Comparison of ENCODE assay signal across 8 mouse cellular contexts in genomic region chr3:58982896-58983837, GRCm38 (mm10). TPM values are rescaled to one million over a fixed set of nuclear protein-coding genes. Genes with fewer than 3 reads are reported as not detected.
DNase-seq lines count a peak whose midpoint lies in the region; ATAC-seq and TF ChIP-seq lines count a peak whose summit lies in the region.

No protein-coding gene starts in this region.

- no peaks in the 10 kb centered on the region for H3K9me3 ChIP-seq in forebrain, postnatal 0 days (ENCODE audit: low read length)
- no peaks in the 10 kb centered on the region for H3K9me3 ChIP-seq in hindbrain, embryonic 15.5 days

- WGBS in forebrain, postnatal 0 days: 40% methylated on average over 15 of the region's 15 CpGs
- 54% methylated on average over 15 of the region's 15 CpGs for WGBS in hindbrain, embryonic 15.5 days

- H3K27me3 ChIP-seq in Patski: no peaks in the 10 kb centered on the region
- H3K27me3 ChIP-seq in forebrain, postnatal 0 days (ENCODE audit: insufficient read depth, low read length): no peaks in the 10 kb centered on the region
- H3K27me3 ChIP-seq in hindbrain, embryonic 15.5 days: 0 out of 2 replicates have a peak, but pooled peaks cover 3% of the 10 kb centered on the region

- peak; percentile 49 for DNase-seq in Patski (ENCODE audit: low read depth, low spot score)
- DNase-seq in cerebellum, adult 11-12 months: peak; percentile 57
- DNase-seq in forebrain, postnatal 0 days: peak; percentile 87
- peak; percentile 73 for DNase-seq in left cerebral cortex, adult 11 months (ENCODE audit: low spot score)
- DNase-seq in right cerebral cortex, adult 2 months (ENCODE audit: low spot score in 2 of 2): peak; percentile 54 to 84

- H3K4me2 ChIP-seq in forebrain, postnatal 0 days (ENCODE audit: low read depth): peak overlapping the region; percentile 45
- H3K4me2 ChIP-seq in hindbrain, embryonic 15.5 days: peak overlapping the region; percentile 47

- peak; percentile 92 for ATAC-seq in Patski
- ATAC-seq in forebrain, postnatal 0 days: peak; percentile 85
- peak; percentile 46; the same call in 1 of the 2 replicates for ATAC-seq in hindbrain, embryonic 15.5 days (ENCODE audit: low FRiP score, low read depth)
- ATAC-seq in megakaryocyte, adult 5-6 weeks (ENCODE audit: poor library complexity, severe bottlenecking): peak; percentile 62
- no peak for ATAC-seq in erythroid progenitor cell, adult 5-6 weeks (replicated peaks; ENCODE audit: low FRiP score, poor library complexity, severe bottlenecking)

- no peaks in the 10 kb centered on the region for H3K36me3 ChIP-seq in forebrain, postnatal 0 days (ENCODE audit: insufficient read depth)
- no peaks in the 10 kb centered on the region for H3K36me3 ChIP-seq in hindbrain, embryonic 15.5 days

- in situ Hi-C loops in Patski (cut with MboI; ENCODE audit: low pct_unique_long_range_greater_than_20kb): loop anchor here (5.0 kb wide), 2 partner anchors 74 to 141 kb away; no protein-coding TSS in a partner anchor

- 0 out of 2 replicates have a peak, but pooled peaks cover 3% of the 10 kb centered on the region for H3K4me1 ChIP-seq in forebrain, postnatal 0 days (ENCODE audit: insufficient read depth)
- H3K4me1 ChIP-seq in hindbrain, embryonic 15.5 days (replicated peaks): peaks cover 4% of the 10 kb centered on the region

- CTCF ChIA-PET in Patski (lab: Charles Lee): interaction anchor here (0.6 to 8.5 kb wide), 33 partner anchors 9 to 479 kb away, joined by 3 to 123 read pairs (median 4); partner anchors contain the start of gene Med12l

- POLR2A ChIA-PET in Patski (lab: Charles Lee): no interaction called here

- H3K27ac ChIP-seq in forebrain, postnatal 0 days (ENCODE audit: low read depth, low read length): no peak overlapping the region
- no peak overlapping the region for H3K27ac ChIP-seq in hindbrain, embryonic 15.5 days (replicated peaks)

- H3K9ac ChIP-seq in forebrain, postnatal 0 days: peak overlapping the region; percentile 35; the same call in 1 of the 2 replicates
- H3K9ac ChIP-seq in hindbrain, embryonic 15.5 days: peak overlapping the region; percentile 22

- peak; percentile 89 for TF ChIP-seq CTCF in Patski (IDR thresholded peaks at IDR 0.05)
- TF ChIP-seq CTCF in forebrain, postnatal 0 days (IDR thresholded peaks at IDR 0.05; ENCODE audit: low read depth): peak; percentile 87

- 0 out of 2 replicates have a peak overlapping the region, but pooled peaks have one; percentile 9 for H3K4me3 ChIP-seq in forebrain, postnatal 0 days (ENCODE audit: low read depth, low read length)
- no peak overlapping the region for H3K4me3 ChIP-seq in hindbrain, embryonic 15.5 days

RNA-seq across cellular contexts. Expression of gene Med12l, which starts 22.5 kb away (rescaled TPM):
- 7.6 TPM for polyA plus RNA-seq in Patski (2021)
- total RNA-seq in forebrain, postnatal 0 days (2014; rRNA removed): 14.9 and 19.2 TPM in 2 replicates
- polyA plus RNA-seq in forebrain, postnatal 0 days (2015; fragmentation: Nextera tagmentation; extraction: Ambion mirVana): 1.1 and 2.1 TPM in 2 replicates
- 4.2 and 5.3 TPM in 2 replicates for polyA plus RNA-seq in hindbrain, embryonic 15.5 days (2015; fragmentation: Nextera tagmentation; extraction: Ambion mirVana)
- 0.20 and 0.25 TPM in 2 replicates for total RNA-seq in megakaryocyte, adult 5-6 weeks (2015)
- 0.29 and 0.45 TPM in 2 replicates for total RNA-seq in megakaryocyte, adult 5-6 weeks (2017)
- not detected in 2 replicates for total RNA-seq in erythroid progenitor cell, adult 5-6 weeks (2015; ENCODE audit: low replicate concordance)
- total RNA-seq in erythroid progenitor cell, adult 5-6 weeks (2017; ENCODE audit: low replicate concordance): 0.23 and 0.39 TPM in 2 replicates

Comparison
In these comparisons a context has a peak if more than half of its experiments do, and no peak if none do; other contexts are left out.
1. RNA of gene Med12l, which starts 22.5 kb away (total RNA-seq): 14.9 to 19.2 TPM in forebrain, postnatal 0 days; 0.20 to 0.45 TPM in megakaryocyte, adult 5-6 weeks and 0.23 to 0.39 TPM in erythroid progenitor cell, adult 5-6 weeks; every median in the first group is over 10 times any median in the second.
2. Peak in every context shown above with its lines, with median percentiles within 50 percentile points of each other: DNase-seq.